Mouse (Mus musculus): ENCODE results near the gene Crb3.

Crb3 gene

DNA sequence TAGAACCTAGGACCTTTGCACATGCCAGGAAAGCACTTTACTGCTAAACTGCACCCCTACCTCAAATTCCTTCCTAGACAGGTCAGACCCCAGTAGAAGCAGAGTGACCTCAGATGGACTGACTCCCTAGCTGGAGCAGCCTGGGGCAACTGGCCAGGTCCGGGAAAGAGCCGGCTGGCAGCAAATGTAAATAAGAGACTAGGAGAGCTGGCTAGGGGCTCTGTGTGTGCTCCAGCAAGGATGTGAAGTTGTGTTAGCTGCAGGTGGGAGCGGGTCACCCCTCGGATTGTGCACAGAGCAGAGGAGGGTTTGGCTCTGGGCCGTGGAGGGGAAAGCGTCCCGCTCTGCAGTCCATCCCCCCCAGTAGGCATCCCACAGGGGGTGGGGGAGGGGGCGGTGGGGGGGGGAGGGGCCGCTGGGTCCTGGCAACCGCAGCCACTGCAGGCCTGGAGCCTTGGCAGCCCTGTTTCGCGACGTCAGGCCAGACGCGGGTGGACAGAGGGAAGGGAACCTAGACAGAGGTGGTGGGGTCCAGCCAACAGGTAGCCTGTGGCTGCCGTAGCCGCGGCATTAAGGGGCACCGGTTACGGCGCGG lies at the start of gene Crb3:
Gene Crb3, plus strand, starts transcription at position 215 of the 595 bp plus-strand sequence.
- H3K27me3 ChIP-seq (ENCODE audit: insufficient read depth, low read length), result peaks cover 38% of the 10 kb centered on the region
- H3K4me1 ChIP-seq (replicated peaks; ENCODE audit: low read depth, low read length), result peaks cover 42% of the 10 kb centered on the region
- TF ChIP-seq NANOG (IDR thresholded peaks at IDR 0.05; ENCODE audit: borderline replicate concordance, low read length) (no peak), CTCF (conservative IDR thresholded peaks at IDR 0.05; ENCODE audit: low read length) (no peak), POU5F1 (IDR thresholded peaks at IDR 0.05; ENCODE audit: borderline replicate concordance, low read length) (no peak)
- H3K36me3 ChIP-seq (ENCODE audit: insufficient read depth, low read length), result peaks cover 6% of the 10 kb centered on the region
- H3K9me3 ChIP-seq (ENCODE audit: low read length), result no peaks in the 10 kb centered on the region
- H3K4me3 ChIP-seq (replicated peaks; ENCODE audit: low read length), result peak within 1 kb of the TSS; percentile 94

DNA sequence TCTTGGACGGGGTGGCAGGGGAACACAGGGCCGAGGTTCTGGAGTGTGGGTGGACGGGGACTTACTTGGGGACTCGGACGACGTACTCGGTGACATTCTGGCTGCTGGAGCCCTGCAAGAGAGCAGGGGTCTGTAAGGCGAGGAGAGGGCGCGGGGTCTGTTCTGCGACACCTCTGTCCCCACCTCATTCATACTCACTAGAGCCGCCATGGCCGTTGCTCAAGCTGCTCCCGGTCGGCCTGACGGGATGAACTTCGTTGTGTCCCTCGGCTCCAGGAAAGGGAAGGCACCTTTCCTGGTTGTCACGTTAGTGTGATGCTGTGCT lies 48.0 kb upstream of the Crb3 start:
- Histone ChIP-seq H3K4me3 (replicated peaks; ENCODE audit: low read length) (peak overlapping the region; percentile 95), H3K36me3 (ENCODE audit: insufficient read depth, low read length) (peaks cover 39% of the 10 kb centered on the region), H3K4me1 (replicated peaks; ENCODE audit: low read depth, low read length) (peaks cover 51% of the 10 kb centered on the region), H3K9me3 (ENCODE audit: low read length) (no peaks in the 10 kb centered on the region), H3K27me3 (ENCODE audit: insufficient read depth, low read length) (no peaks in the 10 kb centered on the region)
- TF ChIP-seq POU5F1 (IDR thresholded peaks at IDR 0.05; ENCODE audit: borderline replicate concordance, low read length), result no peak
- no peak for TF ChIP-seq NANOG (IDR thresholded peaks at IDR 0.05; ENCODE audit: borderline replicate concordance, low read length)
- TF ChIP-seq CTCF (conservative IDR thresholded peaks at IDR 0.05; ENCODE audit: low read length), result no peak

DNA sequence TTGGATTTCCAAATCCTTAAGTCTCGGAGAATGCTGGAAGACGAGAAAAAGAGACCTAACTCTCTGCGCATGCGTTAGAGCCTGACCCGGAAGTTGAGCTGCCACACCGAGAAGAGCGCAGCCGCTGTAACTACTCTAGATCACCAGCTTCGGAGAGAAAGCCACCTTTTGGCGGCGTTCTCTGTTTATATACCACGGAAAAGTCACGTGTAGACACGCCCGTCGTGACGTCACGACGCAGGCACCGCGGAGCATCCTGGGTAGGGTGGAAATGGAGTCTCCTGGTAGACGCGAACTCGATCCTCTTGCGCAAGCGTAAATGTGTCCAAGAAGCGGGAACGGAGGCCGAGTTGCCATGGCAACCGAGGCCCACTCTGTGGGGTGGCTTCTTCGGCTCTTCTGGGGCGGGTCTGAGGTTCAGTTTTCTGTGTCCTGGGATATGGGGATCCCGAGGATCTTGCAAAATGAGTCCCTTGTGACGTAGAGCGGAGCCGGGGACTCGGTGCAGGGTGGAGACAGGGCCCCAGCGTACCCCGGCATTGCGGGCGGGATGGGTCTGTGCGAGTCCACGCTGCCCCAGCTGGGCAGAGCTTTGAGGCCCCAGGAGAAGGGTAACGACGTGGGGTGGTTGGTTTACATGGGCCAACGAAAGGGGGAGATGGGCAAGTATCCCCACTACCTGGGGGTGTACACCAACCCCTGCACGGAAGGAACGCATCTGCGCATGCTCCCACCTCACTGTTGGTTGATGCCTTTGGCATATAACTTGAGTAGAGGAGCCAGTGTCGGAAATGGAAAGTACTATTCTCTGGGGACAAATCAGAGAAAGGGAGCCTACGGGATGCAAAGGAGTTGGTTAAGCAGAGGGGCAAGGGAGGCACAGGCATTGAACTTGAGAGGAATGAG lies 47.4 kb upstream of the Crb3 start, which contains the start of the genes Gtf2f1 and Gm17949:
Gene Gtf2f1, minus strand, starts transcription at position 53 of the 906 bp plus-strand sequence.
Gene Gm17949, plus strand, starts transcription at position 234 of the 906 bp plus-strand sequence.
- peaks cover 50% of the 10 kb centered on the region for H3K4me1 ChIP-seq (replicated peaks; ENCODE audit: low read depth, low read length)
- peak within 1 kb of the TSS; percentile 95 for H3K4me3 ChIP-seq (replicated peaks; ENCODE audit: low read length)
- no peaks in the 10 kb centered on the region for H3K9me3 ChIP-seq (ENCODE audit: low read length)
- H3K36me3 ChIP-seq (ENCODE audit: insufficient read depth, low read length), result peaks cover 33% of the 10 kb centered on the region
- no peaks in the 10 kb centered on the region for H3K27me3 ChIP-seq (ENCODE audit: insufficient read depth, low read length)
- TF ChIP-seq NANOG (IDR thresholded peaks at IDR 0.05; ENCODE audit: borderline replicate concordance, low read length) (no peak), POU5F1 (IDR thresholded peaks at IDR 0.05; ENCODE audit: borderline replicate concordance, low read length) (no peak), CTCF (conservative IDR thresholded peaks at IDR 0.05; ENCODE audit: low read length) (no peak)

DNA sequence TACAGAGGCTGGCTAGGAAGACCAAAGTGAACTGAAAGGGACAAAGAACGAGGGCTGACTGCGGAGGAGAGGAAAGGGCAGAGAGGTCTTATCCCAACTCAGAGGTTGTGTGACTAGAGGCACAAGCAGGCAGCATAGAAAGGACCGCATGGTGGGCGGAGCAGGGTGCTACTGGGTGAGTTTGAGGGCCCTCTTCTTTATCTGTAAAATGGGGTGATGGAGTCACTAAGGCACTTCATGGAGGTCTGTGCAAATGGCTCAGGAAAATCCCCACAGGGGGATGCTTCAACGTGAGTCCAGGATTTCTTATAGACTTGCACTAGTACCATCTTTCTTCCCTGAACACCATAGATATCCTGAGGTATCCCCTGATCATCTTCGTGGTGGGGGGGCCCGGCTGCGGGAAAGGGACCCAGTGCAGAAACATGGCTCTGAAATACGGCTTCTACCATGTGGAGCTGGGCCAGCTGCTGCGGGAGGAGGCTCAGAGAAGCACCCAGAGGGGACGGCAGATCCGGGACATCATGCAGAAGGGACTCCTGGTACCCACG lies 46.6 kb upstream of the Crb3 start:
- peaks cover 25% of the 10 kb centered on the region for H3K36me3 ChIP-seq (ENCODE audit: insufficient read depth, low read length)

DNA sequence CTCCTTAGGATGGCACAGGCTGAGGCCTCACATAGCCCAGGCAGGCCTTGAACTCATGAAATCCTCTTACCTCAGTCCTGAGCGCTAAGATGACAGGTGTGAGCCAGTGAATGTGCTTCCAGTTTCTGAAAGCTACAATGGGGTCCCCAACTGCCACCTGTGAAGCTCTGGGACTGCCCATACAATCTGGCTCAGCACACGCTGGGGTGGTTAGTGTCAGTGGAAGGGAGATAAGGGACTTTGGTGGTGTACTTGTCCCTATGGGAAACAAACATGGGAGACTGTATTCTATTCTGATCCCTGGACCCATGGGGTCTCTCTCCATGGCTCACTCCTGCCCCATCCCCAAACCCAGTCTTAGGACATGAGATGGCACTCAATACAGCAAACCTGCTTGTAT lies 39.2 kb upstream of the Crb3 start:
- Histone ChIP-seq H3K4me1 (replicated peaks; ENCODE audit: low read depth, low read length) (peaks cover 32% of the 10 kb centered on the region), H3K4me3 (replicated peaks; ENCODE audit: low read length) (no peak overlapping the region), H3K27me3 (ENCODE audit: insufficient read depth, low read length) (no peaks in the 10 kb centered on the region), H3K36me3 (ENCODE audit: insufficient read depth, low read length) (peaks cover 56% of the 10 kb centered on the region), H3K9me3 (ENCODE audit: low read length) (no peaks in the 10 kb centered on the region)
- no peak for TF ChIP-seq NANOG (IDR thresholded peaks at IDR 0.05; ENCODE audit: borderline replicate concordance, low read length)
- no peak for TF ChIP-seq POU5F1 (IDR thresholded peaks at IDR 0.05; ENCODE audit: borderline replicate concordance, low read length)
- no peak for TF ChIP-seq CTCF (conservative IDR thresholded peaks at IDR 0.05; ENCODE audit: low read length)

More for the DNA sequence above, 46.6 kb upstream of the Crb3 start:
- Histone ChIP-seq H3K4me3 (replicated peaks; ENCODE audit: low read length) (peak overlapping the region; percentile 95), H3K9me3 (ENCODE audit: low read length) (no peaks in the 10 kb centered on the region), H3K4me1 (replicated peaks; ENCODE audit: low read depth, low read length) (peaks cover 42% of the 10 kb centered on the region), H3K27me3 (ENCODE audit: insufficient read depth, low read length) (no peaks in the 10 kb centered on the region)
- TF ChIP-seq CTCF (conservative IDR thresholded peaks at IDR 0.05; ENCODE audit: low read length), result no peak
- no peak for TF ChIP-seq NANOG (IDR thresholded peaks at IDR 0.05; ENCODE audit: borderline replicate concordance, low read length)
- no peak for TF ChIP-seq POU5F1 (IDR thresholded peaks at IDR 0.05; ENCODE audit: borderline replicate concordance, low read length)

DNA sequence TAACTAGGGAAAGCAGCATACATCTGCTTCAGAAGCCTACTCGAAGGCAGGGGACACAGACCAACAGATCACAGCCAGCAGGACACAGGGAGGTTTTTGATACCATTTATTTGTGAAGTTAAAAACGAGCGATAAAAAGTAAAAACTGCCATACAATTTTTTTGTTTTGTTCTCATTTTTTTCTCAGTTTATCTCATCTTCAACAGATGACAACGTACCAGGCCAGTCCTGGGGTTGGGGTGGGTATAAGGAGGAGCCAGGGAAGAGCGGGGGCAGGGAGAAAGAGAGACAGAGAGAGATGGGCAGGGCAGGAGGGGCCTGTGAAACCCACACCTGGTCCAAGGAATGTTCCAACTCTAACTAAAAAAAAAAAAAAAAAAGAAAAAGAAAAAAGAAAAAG lies 37.9 kb upstream of the Crb3 start:
- no peaks in the 10 kb centered on the region for H3K27me3 ChIP-seq (ENCODE audit: insufficient read depth, low read length)
- H3K36me3 ChIP-seq (ENCODE audit: insufficient read depth, low read length), result peaks cover 69% of the 10 kb centered on the region
- TF ChIP-seq NANOG (IDR thresholded peaks at IDR 0.05; ENCODE audit: borderline replicate concordance, low read length) (no peak), POU5F1 (IDR thresholded peaks at IDR 0.05; ENCODE audit: borderline replicate concordance, low read length) (no peak), CTCF (conservative IDR thresholded peaks at IDR 0.05; ENCODE audit: low read length) (no peak)
- no peaks in the 10 kb centered on the region for H3K9me3 ChIP-seq (ENCODE audit: low read length)
- no peak overlapping the region for H3K4me3 ChIP-seq (replicated peaks; ENCODE audit: low read length)
- H3K4me1 ChIP-seq (replicated peaks; ENCODE audit: low read depth, low read length), result peaks cover 36% of the 10 kb centered on the region

DNA sequence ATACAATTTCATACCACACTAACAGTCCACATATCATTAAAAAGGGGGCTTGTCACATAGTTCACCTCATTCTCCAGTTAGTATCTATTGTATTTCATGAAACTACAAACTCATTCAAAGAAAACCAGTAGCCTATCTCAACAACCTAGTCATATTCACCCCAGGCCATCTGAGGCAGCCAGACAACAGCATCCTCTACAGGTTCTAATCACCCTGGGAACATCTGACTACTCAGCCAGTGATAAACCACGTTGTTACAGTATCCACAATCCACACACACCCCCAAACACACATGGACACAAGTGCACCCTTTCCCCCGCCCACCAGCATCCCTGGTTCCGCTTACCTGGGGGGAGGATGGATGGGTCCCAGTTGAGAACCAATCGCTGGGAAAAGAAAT lies 31.4 kb upstream of the Crb3 start:
- TF ChIP-seq NANOG (IDR thresholded peaks at IDR 0.05; ENCODE audit: borderline replicate concordance, low read length), result no peak
- TF ChIP-seq CTCF (conservative IDR thresholded peaks at IDR 0.05; ENCODE audit: low read length), result no peak
- TF ChIP-seq POU5F1 (IDR thresholded peaks at IDR 0.05; ENCODE audit: borderline replicate concordance, low read length), result no peak
- H3K27me3 ChIP-seq (ENCODE audit: insufficient read depth, low read length), result no peaks in the 10 kb centered on the region
- no peaks in the 10 kb centered on the region for H3K9me3 ChIP-seq (ENCODE audit: low read length)
- peaks cover 74% of the 10 kb centered on the region for H3K36me3 ChIP-seq (ENCODE audit: insufficient read depth, low read length)
- H3K4me3 ChIP-seq (replicated peaks; ENCODE audit: low read length), result no peak overlapping the region
- H3K4me1 ChIP-seq (replicated peaks; ENCODE audit: low read depth, low read length), result peaks cover 65% of the 10 kb centered on the region

DNA sequence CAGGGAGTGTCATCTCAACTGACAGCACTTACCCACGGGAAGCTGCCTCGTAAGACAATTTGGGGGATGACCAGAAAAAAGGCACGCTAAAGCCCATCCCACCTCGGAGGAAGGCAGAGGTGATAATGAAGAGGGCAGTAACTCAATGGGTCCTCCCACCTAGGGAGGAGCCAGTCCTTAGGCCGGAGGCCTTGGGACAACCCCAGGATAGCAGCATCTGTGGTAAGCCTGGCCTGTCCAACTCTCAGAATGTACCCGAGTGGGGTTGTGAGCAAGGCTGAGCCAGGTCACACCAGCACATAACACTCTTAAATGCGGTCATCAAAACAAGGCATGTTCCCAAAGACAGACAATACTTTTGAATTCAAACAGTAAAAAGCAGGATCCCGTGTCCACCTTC lies 29.2 kb upstream of the Crb3 start:
- no peaks in the 10 kb centered on the region for H3K9me3 ChIP-seq (ENCODE audit: low read length)

More for the DNA sequence above, 29.2 kb upstream of the Crb3 start:
- Histone ChIP-seq H3K4me1 (replicated peaks; ENCODE audit: low read depth, low read length) (peaks cover 61% of the 10 kb centered on the region), H3K4me3 (replicated peaks; ENCODE audit: low read length) (peak overlapping the region; percentile 93), H3K36me3 (ENCODE audit: insufficient read depth, low read length) (peaks cover 52% of the 10 kb centered on the region), H3K27me3 (ENCODE audit: insufficient read depth, low read length) (0 out of 2 replicates have a peak, but pooled peaks cover 1% of the 10 kb centered on the region)
- TF ChIP-seq CTCF (conservative IDR thresholded peaks at IDR 0.05; ENCODE audit: low read length), result no peak
- TF ChIP-seq POU5F1 (IDR thresholded peaks at IDR 0.05; ENCODE audit: borderline replicate concordance, low read length), result no peak
- no peak for TF ChIP-seq NANOG (IDR thresholded peaks at IDR 0.05; ENCODE audit: borderline replicate concordance, low read length)
